Comparison of ENCODE assay signal across 8 mouse cellular contexts in the genomic region with DNA sequence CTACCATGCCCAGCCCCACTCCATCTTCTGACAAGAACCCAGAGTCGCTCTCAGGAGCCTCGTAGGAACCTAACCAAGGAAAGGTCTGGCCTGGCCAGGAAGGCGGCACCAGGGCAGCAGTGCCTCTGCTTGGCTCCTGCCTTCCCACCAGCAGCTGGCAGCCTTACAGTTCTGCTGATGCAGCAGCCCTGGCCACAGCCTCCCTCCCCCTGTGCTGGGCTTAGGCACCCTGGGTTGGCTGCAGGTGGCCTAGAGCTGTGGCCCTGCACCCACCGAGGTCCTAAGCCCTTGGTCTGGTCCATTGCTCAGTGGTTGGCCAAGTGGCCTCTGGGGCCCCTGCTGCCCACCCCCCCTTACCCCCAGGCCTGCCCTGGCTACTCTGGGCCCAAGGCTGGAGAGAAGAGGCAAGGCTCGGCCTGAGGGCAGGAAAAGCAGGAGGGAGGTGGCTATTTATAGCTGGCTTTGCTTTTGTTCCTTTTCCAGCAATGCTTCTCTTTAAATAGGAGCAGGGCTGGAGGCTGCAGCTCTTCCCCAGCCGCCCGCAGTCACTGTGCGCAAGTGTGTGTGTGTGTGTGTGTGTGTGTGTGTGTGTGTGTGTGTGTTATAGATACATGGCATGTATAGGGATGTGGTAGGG. TPM values are rescaled to one million over a fixed set of nuclear protein-coding genes. Genes with fewer than 3 reads are reported as not detected.
DNase-seq lines count a peak whose midpoint lies in the region; ATAC-seq and TF ChIP-seq lines count a peak whose summit lies in the region.

No protein-coding gene starts in this region.

- H3K4me1 ChIP-seq in spleen, adult 2 months (ENCODE audit: control insufficient read depth, insufficient read depth, insufficient read length), result peaks cover 5% of the 10 kb centered on the region; the same call in 1 of the 2 replicates
- peaks cover 19% of the 10 kb centered on the region for H3K4me1 ChIP-seq in limb, embryonic 14.5 days (ENCODE audit: control insufficient read depth, insufficient read depth, low read length)
- peaks cover 4% of the 10 kb centered on the region for H3K4me1 ChIP-seq in stomach, postnatal 0 days (replicated peaks; ENCODE audit: control insufficient read depth, insufficient read depth)

- no peak for TF ChIP-seq EP300 in stomach, postnatal 0 days (optimal IDR thresholded peaks at IDR 0.05)

- H3K4me3 ChIP-seq in spleen, adult 2 months (ENCODE audit: extremely low read depth, insufficient read depth, insufficient read length), result no peak overlapping the region
- no peak overlapping the region for H3K4me3 ChIP-seq in limb, embryonic 14.5 days (replicated peaks; ENCODE audit: low read length)
- H3K4me3 ChIP-seq in stomach, postnatal 0 days (ENCODE audit: low read depth, low read length), result no peak overlapping the region

- no peaks in the 10 kb centered on the region for H3K27me3 ChIP-seq in spleen, adult 2 months (ENCODE audit: control insufficient read depth, insufficient read depth, low read length)
- no peaks in the 10 kb centered on the region for H3K27me3 ChIP-seq in limb, embryonic 14.5 days (ENCODE audit: control insufficient read depth, insufficient read depth, low read length)
- no peaks in the 10 kb centered on the region for H3K27me3 ChIP-seq in stomach, postnatal 0 days (ENCODE audit: control insufficient read depth, insufficient read depth, low read length)

- DNase-seq in cerebellum, postnatal 4 days (ENCODE audit: low spot score in 2 of 2), result no peak
- DNase-seq in spleen, adult 2 months (ENCODE audit: low read depth in 1 of 2, low spot score in 2 of 2), result no peak
- DNase-seq in spleen, postnatal 36 days (ENCODE audit: low spot score in 2 of 2), result no peak
- peak; percentile 54 for DNase-seq in heart, postnatal 4 days
- DNase-seq in limb, embryonic 14.5 days (ENCODE audit: low spot score), result peak; percentile 13
- no peak for DNase-seq in stomach, postnatal 0 days (ENCODE audit: low spot score)
- DNase-seq in frontal cortex, postnatal 10 days (ENCODE audit: low spot score in 2 of 2), result no peak

- no peak for TF ChIP-seq POLR2A in spleen, adult 2 months (IDR thresholded peaks at IDR 0.05; ENCODE audit: low read depth, low read length)
- no peak for TF ChIP-seq POLR2A in limb, embryonic 14.5 days (IDR thresholded peaks at IDR 0.05; ENCODE audit: borderline replicate concordance, extremely low read depth, insufficient read depth, insufficient read length)

- H3K9ac ChIP-seq in limb, embryonic 14.5 days (ENCODE audit: low read depth, low read length, severe bottlenecking), result no peak overlapping the region
- H3K9ac ChIP-seq in stomach, postnatal 0 days (ENCODE audit: low read length), result 0 out of 2 replicates have a peak overlapping the region, but pooled peaks have one; percentile 18

- 0 out of 2 replicates have a peak overlapping the region, but pooled peaks have one; percentile 14 for H3K27ac ChIP-seq in spleen, adult 2 months (ENCODE audit: insufficient read depth, low read length)
- H3K27ac ChIP-seq in limb, embryonic 14.5 days (replicated peaks; ENCODE audit: low read depth, low read length), result no peak overlapping the region
- peak overlapping the region; percentile 69 for H3K27ac ChIP-seq in stomach, postnatal 0 days (replicated peaks)

- TF ChIP-seq CTCF in spleen, adult 2 months (IDR thresholded peaks at IDR 0.05; ENCODE audit: extremely low read depth, insufficient read depth, insufficient read length, insufficient replicate concordance), result no peak
- TF ChIP-seq CTCF in stomach, postnatal 0 days (IDR thresholded peaks at IDR 0.05; ENCODE audit: low read depth), result no peak

- H3K36me3 ChIP-seq in spleen, adult 2 months (ENCODE audit: control insufficient read depth, insufficient read depth, low read length), result no peaks in the 10 kb centered on the region
- H3K36me3 ChIP-seq in limb, embryonic 14.5 days (ENCODE audit: control insufficient read depth, insufficient read depth, low read length), result no peaks in the 10 kb centered on the region
- H3K36me3 ChIP-seq in stomach, postnatal 0 days (ENCODE audit: control insufficient read depth, insufficient read depth, low read length), result no peaks in the 10 kb centered on the region

- 54% methylated on average over 8 of the region's 8 CpGs for WGBS in spleen, adult 2 months
- 55% methylated on average over 8 of the region's 8 CpGs for WGBS in limb, embryonic 14.5 days
- 41% methylated on average over 8 of the region's 8 CpGs for WGBS in stomach, postnatal 0 days

- ATAC-seq in cerebellum, adult (ENCODE audit: insufficient number of reproducible peaks, low FRiP score, low TSS enrichment), result peak; percentile 65
- ATAC-seq in limb, embryonic 14.5 days (ENCODE audit: low FRiP score, low read depth), result no peak; the same call in 1 of the 2 replicates
- peak; percentile 3; the same call in 1 of the 2 replicates for ATAC-seq in stomach, postnatal 0 days (ENCODE audit: low FRiP score, low TSS enrichment)

- H3K9me3 ChIP-seq in limb, embryonic 14.5 days (ENCODE audit: control insufficient read depth, low read length), result no peaks in the 10 kb centered on the region
- no peaks in the 10 kb centered on the region for H3K9me3 ChIP-seq in stomach, postnatal 0 days (ENCODE audit: control insufficient read depth, low read length)

- no peak overlapping the region for H3K4me2 ChIP-seq in limb, embryonic 14.5 days (replicated peaks; ENCODE audit: low read depth, low read length, severe bottlenecking)
- H3K4me2 ChIP-seq in stomach, postnatal 0 days (replicated peaks; ENCODE audit: low read depth), result 0 out of 2 replicates have a peak overlapping the region, but pooled peaks have one; percentile 12

RNA-seq across cellular contexts. Expression of a gene that starts 18.6 kb away (rescaled TPM):
- 11.1 and 12.7 TPM in 2 replicates for polyA plus RNA-seq in spleen, adult 2 months (2012; rRNA removed)
- total RNA-seq in heart, postnatal 4 days (2021), result 10 to 100 TPM; 20.3 to 23.2 TPM
- 3.4 and 3.9 TPM in 2 replicates for polyA plus RNA-seq in limb, embryonic 14.5 days (2012; rRNA removed)
- 4.4 and 5.3 TPM in 2 replicates for polyA plus RNA-seq in limb, embryonic 14.5 days (2014; fragmentation: Nextera tagmentation; extraction: Ambion mirVana)
- 2.1 and 2.9 TPM in 2 replicates for polyA plus RNA-seq in stomach, postnatal 0 days (2015; fragmentation: Nextera tagmentation; extraction: Ambion mirVana)

RNA-seq across cellular contexts. Expression of a gene that starts 21.1 kb away (rescaled TPM):
- polyA plus RNA-seq in spleen, adult 2 months (2012; rRNA removed), result 29.2 and 33.3 TPM in 2 replicates
- 10 to 100 TPM; 15.0 to 17.4 TPM for total RNA-seq in heart, postnatal 4 days (2021)
- polyA plus RNA-seq in limb, embryonic 14.5 days (2012; rRNA removed), result 30.0 and 46.6 TPM in 2 replicates
- polyA plus RNA-seq in limb, embryonic 14.5 days (2014; fragmentation: Nextera tagmentation; extraction: Ambion mirVana), result 23.1 and 25.5 TPM in 2 replicates
- polyA plus RNA-seq in stomach, postnatal 0 days (2015; fragmentation: Nextera tagmentation; extraction: Ambion mirVana), result 15.2 and 15.8 TPM in 2 replicates

RNA-seq across cellular contexts. Expression of a gene that starts 33.5 kb away (rescaled TPM):
- polyA plus RNA-seq in spleen, adult 2 months (2012; rRNA removed), result 17.2 and 18.4 TPM in 2 replicates
- 1 to 10 TPM; 8.1 to 8.7 TPM for total RNA-seq in heart, postnatal 4 days (2021)
- polyA plus RNA-seq in limb, embryonic 14.5 days (2012; rRNA removed), result 22.5 and 25.0 TPM in 2 replicates
- polyA plus RNA-seq in limb, embryonic 14.5 days (2014; fragmentation: Nextera tagmentation; extraction: Ambion mirVana), result 29.8 and 30.3 TPM in 2 replicates
- polyA plus RNA-seq in stomach, postnatal 0 days (2015; fragmentation: Nextera tagmentation; extraction: Ambion mirVana), result 19.3 and 20.2 TPM in 2 replicates

RNA-seq across cellular contexts. Expression of a gene that starts 42.8 kb away (rescaled TPM):
- 9.2 and 13.2 TPM in 2 replicates for polyA plus RNA-seq in spleen, adult 2 months (2012; rRNA removed)
- 10 to 100 TPM; 42.6 to 49.5 TPM for total RNA-seq in heart, postnatal 4 days (2021)
- 90.8 and 125 TPM in 2 replicates for polyA plus RNA-seq in limb, embryonic 14.5 days (2012; rRNA removed)
- polyA plus RNA-seq in limb, embryonic 14.5 days (2014; fragmentation: Nextera tagmentation; extraction: Ambion mirVana), result 21.4 and 24.6 TPM in 2 replicates
- 6.6 and 8.2 TPM in 2 replicates for polyA plus RNA-seq in stomach, postnatal 0 days (2015; fragmentation: Nextera tagmentation; extraction: Ambion mirVana)

Comparison
In these comparisons a context has a peak if more than half of its experiments do, and no peak if none do; other contexts are left out.
1. DNase-seq: peak in heart, postnatal 4 days (single experiment) and limb, embryonic 14.5 days (single experiment); none in cerebellum, postnatal 4 days (0 of 2), spleen, adult 2 months (0 of 2), spleen, postnatal 36 days (0 of 2), stomach, postnatal 0 days (single experiment) and frontal cortex, postnatal 10 days (0 of 2).